Mouse (Mus musculus) embryonic facial prominence, embryonic 15.5 days (tissue): Measurements from ENCODE around the gene Syk. TPM values are rescaled to one million over a fixed set of nuclear protein-coding genes. Genes with fewer than 3 reads are reported as not detected.

Experiments
- ATAC-seq: fragments of 200-750 bp; cut with Nextera tagmentation; 2 replicates; pipeline ENCODE4 v1.8.0; 2017; ENCODE audit warnings: low read depth, moderate TSS enrichment; ENCODE audit not compliant: insufficient number of reproducible peaks, low FRiP score, low TSS enrichment
- H3K27ac ChIP-seq: fragments of 300-500 bp; sonication (generic); replicated peaks from 2 replicates; pipeline ENCODE4 v1.5.1; 2015; ENCODE audit warnings: mild to moderate bottlenecking, inconsistent platforms
- H3K27me3 ChIP-seq: fragments of 300-500 bp; sonication (generic); 2 replicates; pipeline ENCODE4 v1.6.1; 2015; ENCODE audit warnings: inconsistent platforms
- H3K36me3 ChIP-seq: fragments of 300-500 bp; sonication (generic); 2 replicates; pipeline ENCODE4 v1.6.1; 2015; ENCODE audit warnings: mild to moderate bottlenecking, inconsistent platforms
- H3K4me1 ChIP-seq: fragments of 300-500 bp; sonication (generic); 2 replicates; pipeline ENCODE4 v1.6.1; 2015; ENCODE audit warnings: inconsistent platforms
- H3K4me2 ChIP-seq: fragments of 300-500 bp; sonication (generic); replicated peaks from 2 replicates; pipeline ENCODE4 v1.6.1; 2015; ENCODE audit warnings: mild to moderate bottlenecking, inconsistent platforms
- H3K4me3 ChIP-seq: fragments of 300-500 bp; sonication (generic); replicated peaks from 2 replicates; pipeline ENCODE4 v1.5.1; 2015; ENCODE audit warnings: mild to moderate bottlenecking, inconsistent platforms
- H3K9ac ChIP-seq: fragments of 300-500 bp; sonication (generic); 2 replicates; pipeline ENCODE4 v1.6.1; 2015; ENCODE audit warnings: inconsistent platforms
- H3K9me3 ChIP-seq: fragments of 300-500 bp; sonication (generic); replicated peaks from 2 replicates; pipeline ENCODE4 v1.6.1; 2016; ENCODE audit warnings: inconsistent platforms
- WGBS: fragments of 180-500 bp; shearing (Covaris S2); methylation state at CpG from one replicate; pipeline ENCODE4 v1.1.7; 2015; 5-methylcytosine and 5-hydroxymethylcytosine counted together
- polyA plus RNA-seq: library from polyadenylated mRNA; unstranded; fragments of >200 nt; fragmentation: Nextera tagmentation; extraction: Ambion mirVana; gene quantifications from 2 replicates; pipeline ENCODE4 v1.2.1, GENCODE M21; 2015

The Syk gene
- polyA plus RNA-seq, 1 experiment from 2014 or later, result 3.0 TPM

DNA sequence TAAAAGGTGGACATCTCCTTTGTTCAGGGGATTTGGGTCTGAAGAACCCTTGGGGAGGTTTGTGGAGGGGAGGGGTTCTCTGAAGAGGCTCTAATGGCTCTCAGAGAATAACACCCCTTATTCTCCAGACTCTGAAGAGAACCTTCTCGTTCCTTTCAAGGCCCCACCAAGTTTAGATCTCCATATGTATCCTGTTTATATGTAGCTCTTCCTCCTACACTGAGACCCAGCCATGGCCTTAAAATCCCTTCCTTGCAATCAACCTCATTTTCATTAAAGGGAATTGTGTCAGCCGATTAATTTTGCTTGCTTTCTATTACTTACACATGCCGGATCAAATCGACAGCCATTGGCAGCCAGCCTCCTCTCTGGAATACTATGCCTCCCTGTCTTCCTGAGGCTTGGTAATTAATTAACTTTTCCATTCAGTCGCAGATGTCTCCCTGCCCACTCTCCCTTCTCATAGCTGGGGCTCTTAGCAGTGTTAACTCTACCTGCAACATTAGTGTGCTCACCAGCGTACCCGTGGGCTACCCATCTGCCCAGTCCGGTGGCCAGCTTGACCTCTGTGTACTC is 13.7 kb upstream of the Syk start:
- no peak overlapping the region for H3K4me2 ChIP-seq
- no peaks in the 10 kb centered on the region for H3K9me3 ChIP-seq
- 64% methylated on average over 8 of the region's 8 CpGs for WGBS
- no peak overlapping the region for H3K27ac ChIP-seq
- H3K9ac ChIP-seq, result no peak overlapping the region
- peaks cover 3% of the 10 kb centered on the region; the same call in 1 of the 2 replicates for H3K27me3 ChIP-seq
- no peak overlapping the region for H3K4me3 ChIP-seq
- no peaks in the 10 kb centered on the region for H3K4me1 ChIP-seq
- no peaks in the 10 kb centered on the region for H3K36me3 ChIP-seq
- no peak for ATAC-seq

GRCm38 (mm10) chr13:52570276-52570675 is 12.7 kb upstream of the Syk start:
- Histone ChIP-seq H3K36me3 (no peaks in the 10 kb centered on the region), H3K4me2 (no peak overlapping the region), H3K9ac (no peak overlapping the region), H3K27me3 (peaks cover 3% of the 10 kb centered on the region; the same call in 1 of the 2 replicates), H3K4me3 (no peak overlapping the region), H3K9me3 (no peaks in the 10 kb centered on the region), H3K27ac (no peak overlapping the region), H3K4me1 (no peaks in the 10 kb centered on the region)
- no peak for ATAC-seq
- 93% methylated on average over 9 of the region's 9 CpGs for WGBS

- no peaks in the 10 kb centered on the region for H3K36me3 ChIP-seq
- no peak overlapping the region for H3K4me2 ChIP-seq
- WGBS, result 75% methylated on average over 11 of the region's 11 CpGs
- no peak overlapping the region for H3K27ac ChIP-seq
- H3K27me3 ChIP-seq, result peaks cover 3% of the 10 kb centered on the region; the same call in 1 of the 2 replicates
- H3K9me3 ChIP-seq, result no peaks in the 10 kb centered on the region
- H3K4me1 ChIP-seq, result peaks cover 3% of the 10 kb centered on the region; the same call in 1 of the 2 replicates
- no peak overlapping the region for H3K4me3 ChIP-seq
- ATAC-seq, result no peak
- no peak overlapping the region for H3K9ac ChIP-seq
Observed at GRCm38 (mm10) chr13:52571591-52572384, 11.2 kb upstream of the Syk start.

DNA sequence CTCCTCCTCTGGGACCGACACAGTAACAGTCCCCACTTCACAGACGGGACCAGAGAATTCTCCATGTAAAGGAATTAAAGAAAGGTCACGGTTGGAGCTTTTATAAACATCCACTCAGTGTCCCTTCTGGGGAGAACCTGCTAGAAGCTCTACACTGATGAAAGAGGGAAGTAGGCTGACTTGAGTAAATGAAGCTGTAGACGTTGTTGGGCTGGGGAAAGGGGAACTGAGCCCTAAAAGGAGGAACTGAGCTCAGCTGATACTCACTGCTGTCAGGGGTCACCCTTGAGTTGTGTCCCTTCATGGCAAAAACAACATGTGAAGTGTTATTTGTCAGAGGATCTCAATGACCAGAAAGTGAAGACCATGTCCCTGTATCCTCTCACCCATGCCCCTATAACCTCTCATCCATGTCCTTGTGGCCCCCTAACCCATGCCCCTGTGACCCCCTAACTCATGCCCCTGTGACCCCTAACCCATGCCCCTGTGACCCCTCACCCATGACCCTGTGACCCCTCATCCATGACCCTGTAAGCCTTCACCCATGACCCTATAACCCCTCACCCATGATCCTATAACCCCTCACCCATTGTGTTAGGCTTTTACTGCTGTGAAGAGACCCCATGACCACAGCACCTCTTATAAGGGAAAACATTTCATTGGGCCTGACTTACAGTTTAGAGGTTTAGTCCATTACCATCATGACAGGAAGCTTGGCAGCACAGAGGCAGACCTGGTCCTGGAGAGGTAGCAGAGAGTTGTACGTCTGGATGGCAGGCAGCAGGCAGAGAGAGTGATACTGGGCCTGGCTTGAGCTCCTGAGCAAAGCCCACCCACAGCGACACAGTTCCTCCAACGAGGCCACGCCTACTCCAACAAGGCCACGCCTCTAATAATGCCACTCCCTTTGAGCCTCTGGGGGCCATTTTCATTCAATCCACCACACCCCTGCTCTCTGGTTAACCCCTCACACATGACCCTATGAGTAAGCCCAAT is 10.2 kb upstream of the Syk start:
- WGBS, result 67% methylated on average over 9 of the region's 9 CpGs
- no peak for ATAC-seq

GRCm38 (mm10) chr13:52574311-52574710 is 8.7 kb upstream of the Syk start:
- no peaks in the 10 kb centered on the region for H3K27me3 ChIP-seq
- no peaks in the 10 kb centered on the region for H3K36me3 ChIP-seq
- WGBS, result 73% methylated on average over 2 of the region's 2 CpGs
- no peak overlapping the region for H3K27ac ChIP-seq
- no peaks in the 10 kb centered on the region for H3K9me3 ChIP-seq
- peaks cover 7% of the 10 kb centered on the region; the same call in 1 of the 2 replicates for H3K4me1 ChIP-seq
- H3K4me2 ChIP-seq, result no peak overlapping the region
- no peak for ATAC-seq
- no peak overlapping the region for H3K4me3 ChIP-seq
- no peak overlapping the region for H3K9ac ChIP-seq

More for the DNA sequence above, 10.2 kb upstream of the Syk start:
- Histone ChIP-seq H3K9me3 (no peaks in the 10 kb centered on the region), H3K27me3 (peaks cover 3% of the 10 kb centered on the region; the same call in 1 of the 2 replicates), H3K27ac (no peak overlapping the region), H3K4me2 (no peak overlapping the region), H3K4me3 (no peak overlapping the region), H3K36me3 (no peaks in the 10 kb centered on the region), H3K9ac (no peak overlapping the region), H3K4me1 (peaks cover 7% of the 10 kb centered on the region; the same call in 1 of the 2 replicates)

DNA sequence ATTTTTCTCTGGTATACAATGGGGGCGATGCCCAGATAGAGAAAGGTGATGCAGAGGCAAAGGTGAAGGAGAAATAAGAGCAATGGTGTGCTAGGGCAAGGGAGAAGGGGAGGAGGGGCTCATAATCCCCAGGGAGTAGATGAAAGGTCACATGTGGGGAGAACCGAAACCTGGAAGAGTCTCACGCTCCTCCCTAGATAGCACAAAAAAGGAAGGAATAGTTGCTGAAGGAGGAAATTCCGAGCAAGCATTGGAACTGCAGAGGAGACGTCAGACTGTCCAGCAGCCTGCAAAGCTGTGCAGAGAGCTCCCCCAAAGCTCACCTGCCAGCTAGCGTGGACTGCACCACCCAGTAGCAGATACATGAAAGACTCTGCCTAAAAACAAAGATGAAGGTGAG is 7.5 kb upstream of the Syk start:
- Histone ChIP-seq H3K36me3 (no peaks in the 10 kb centered on the region), H3K9me3 (no peaks in the 10 kb centered on the region), H3K4me2 (no peak overlapping the region), H3K4me3 (no peak overlapping the region), H3K27ac (no peak overlapping the region), H3K4me1 (peaks cover 7% of the 10 kb centered on the region; the same call in 1 of the 2 replicates), H3K27me3 (no peaks in the 10 kb centered on the region), H3K9ac (no peak overlapping the region)
- WGBS, result 81% methylated on average over 6 of the region's 6 CpGs
- ATAC-seq, result no peak

GRCm38 (mm10) chr13:52576021-52576614 is 6.9 kb upstream of the Syk start:
- H3K27ac ChIP-seq, result no peak overlapping the region
- H3K9ac ChIP-seq, result no peak overlapping the region
- 53% methylated on average over 7 of the region's 7 CpGs for WGBS
- peaks cover 7% of the 10 kb centered on the region; the same call in 1 of the 2 replicates for H3K4me1 ChIP-seq
- H3K36me3 ChIP-seq, result no peaks in the 10 kb centered on the region
- H3K27me3 ChIP-seq, result no peaks in the 10 kb centered on the region
- ATAC-seq, result no peak
- H3K4me3 ChIP-seq, result no peak overlapping the region
- no peak overlapping the region for H3K4me2 ChIP-seq
- no peaks in the 10 kb centered on the region for H3K9me3 ChIP-seq

- no peak for ATAC-seq
- H3K27ac ChIP-seq, result no peak overlapping the region
- 21% methylated on average over 10 of the region's 10 CpGs for WGBS
- H3K4me1 ChIP-seq, result peaks cover 7% of the 10 kb centered on the region; the same call in 1 of the 2 replicates
- no peak overlapping the region for H3K9ac ChIP-seq
- no peaks in the 10 kb centered on the region for H3K36me3 ChIP-seq
- no peak overlapping the region for H3K4me3 ChIP-seq
- 0 out of 2 replicates have a peak, but pooled peaks cover 2% of the 10 kb centered on the region for H3K27me3 ChIP-seq
- no peak overlapping the region for H3K4me2 ChIP-seq
- no peaks in the 10 kb centered on the region for H3K9me3 ChIP-seq
Observed at GRCm38 (mm10) chr13:52576841-52577240, 6.1 kb upstream of the Syk start.

GRCm38 (mm10) chr13:52577326-52577920 is 5.5 kb upstream of the Syk start:
- WGBS, result 58% methylated on average over 3 of the region's 3 CpGs
- Histone ChIP-seq H3K4me2 (no peak overlapping the region), H3K27me3 (0 out of 2 replicates have a peak, but pooled peaks cover 2% of the 10 kb centered on the region)

GRCm38 (mm10) chr13:52577939-52578338 is 5.0 kb upstream of the Syk start:
- Histone ChIP-seq H3K9me3 (no peaks in the 10 kb centered on the region), H3K27ac (no peak overlapping the region), H3K4me1 (peaks cover 7% of the 10 kb centered on the region; the same call in 1 of the 2 replicates), H3K9ac (no peak overlapping the region), H3K4me2 (no peak overlapping the region), H3K4me3 (no peak overlapping the region), H3K27me3 (0 out of 2 replicates have a peak, but pooled peaks cover 2% of the 10 kb centered on the region), H3K36me3 (no peaks in the 10 kb centered on the region)
- no peak for ATAC-seq
- 33% methylated on average over 4 of the region's 4 CpGs for WGBS

More at GRCm38 (mm10) chr13:52577326-52577920, 5.5 kb upstream of the Syk start:
- Histone ChIP-seq H3K36me3 (no peaks in the 10 kb centered on the region), H3K4me1 (peaks cover 7% of the 10 kb centered on the region; the same call in 1 of the 2 replicates), H3K9ac (no peak overlapping the region), H3K4me3 (no peak overlapping the region), H3K27ac (no peak overlapping the region), H3K9me3 (no peaks in the 10 kb centered on the region)
- ATAC-seq, result no peak
